Mouse (Mus musculus) MEL (cell line): ENCODE measurements around the gene Fam76a. TPM values are rescaled to one million over a fixed set of nuclear protein-coding genes. Genes with fewer than 3 reads are reported as not detected.
A peak's percentile ranks its signal among the peaks of the same experiment; 100 is the strongest.

Source experiments
- DNase-seq: peaks from one replicate; pipeline ENCODE4 v3.0.0; 2011; ENCODE audit warnings: low read depth, low spot score
- H3K27ac ChIP-seq: 2 replicates; pipeline ENCODE4 v1.5.1; 2012; ENCODE audit warnings: low read depth, mild to moderate bottlenecking, control low read depth, low read length, moderate library complexity; ENCODE audit not compliant: control insufficient read depth
- H3K27me3 ChIP-seq, 2 experiments: fragments of 150-350 bp in 1 of 2; sonication (generic) in 1 of 2; 2 replicates each; pipeline ENCODE4 v1.6.1; 2012; ENCODE audit warnings: low read length in 2 of 2, mild to moderate bottlenecking in 2 of 2, improper control_type of control experiment in 1 of 2, moderate library complexity in 1 of 2; ENCODE audit not compliant: insufficient read depth in 2 of 2, control insufficient read depth in 1 of 2
- H3K36me3 ChIP-seq, 2 experiments: 2 replicates each; pipeline ENCODE4 v1.6.1; 2012 to 2014; ENCODE audit warnings: low read length in 2 of 2, improper control_type of control experiment in 1 of 2, inconsistent platforms in 1 of 2, mild to moderate bottlenecking in 1 of 2; ENCODE audit not compliant: insufficient read depth in 2 of 2, control insufficient read depth in 1 of 2
- H3K4me1 ChIP-seq, 2 experiments: fragments of 150-350 bp in 1 of 2; sonication (generic) in 1 of 2; 2 replicates each; pipeline ENCODE4 v1.6.1; 2012; ENCODE audit warnings: low read length in 2 of 2, improper control_type of control experiment in 1 of 2, mild to moderate bottlenecking in 1 of 2; ENCODE audit not compliant: insufficient read depth in 2 of 2, control insufficient read depth in 1 of 2
- H3K4me3 ChIP-seq, 2 experiments: fragments of 150-350 bp in 1 of 2; sonication (generic) in 1 of 2; 2 replicates each; pipeline ENCODE4 v1.5.1; 2012; ENCODE audit warnings: low read depth in 2 of 2, low read length in 2 of 2, mild to moderate bottlenecking in 2 of 2, moderate library complexity in 2 of 2, control low read depth in 1 of 2, improper control_type of control experiment in 1 of 2; ENCODE audit not compliant: control insufficient read depth in 1 of 2, insufficient read depth in 1 of 2
- H3K79me2 ChIP-seq: 2 replicates; pipeline ENCODE4 v1.6.1; 2012; ENCODE audit warnings: mild to moderate bottlenecking, low read length, moderate library complexity; ENCODE audit not compliant: control insufficient read depth, poor library complexity, insufficient read depth
- H3K9ac ChIP-seq: 2 replicates; pipeline ENCODE4 v1.6.1; 2012; ENCODE audit warnings: low read depth, mild to moderate bottlenecking, control low read depth, low read length, moderate library complexity; ENCODE audit not compliant: control insufficient read depth, poor library complexity, severe bottlenecking
- H3K9me3 ChIP-seq: fragments of 150-350 bp; sonication (generic); replicated peaks from 2 replicates; pipeline ENCODE4 v1.6.1; 2012; ENCODE audit warnings: mild to moderate bottlenecking, low read length, improper control_type of control experiment, moderate library complexity; ENCODE audit not compliant: insufficient read depth
- BHLHE40 ChIP-seq: IDR thresholded peaks from 2 replicates; pipeline ENCODE4 v1.6.1; 2012; ENCODE audit warnings: low read depth, mild to moderate bottlenecking, inconsistent platforms, low read length, improper control_type of control experiment, borderline replicate concordance
- CHD2 ChIP-seq: IDR thresholded peaks from 2 replicates; pipeline ENCODE4 v1.6.1; 2011; ENCODE audit warnings: low read length, improper control_type of control experiment
- CTCF ChIP-seq, 3 experiments: IDR thresholded peaks in 2 of 3; conservative IDR thresholded peaks in 1 of 3; 2 replicates each; pipeline ENCODE4 v1.5.1; 2011 to 2012; ENCODE audit warnings: low read length in 3 of 3, low read depth in 2 of 3, mild to moderate bottlenecking in 2 of 3, improper control_type of control experiment in 1 of 3, inconsistent platforms in 1 of 3, mixed read lengths in 1 of 3, moderate library complexity in 1 of 3; ENCODE audit not compliant: control insufficient read depth in 1 of 3, insufficient read depth in 1 of 3, poor library complexity in 1 of 3, severe bottlenecking in 1 of 3
- E2F4 ChIP-seq: IDR thresholded peaks from 2 replicates; pipeline ENCODE4 v1.6.1; 2011; ENCODE audit warnings: low read depth, low read length, improper control_type of control experiment, borderline replicate concordance
- EP300 ChIP-seq, 2 experiments: IDR thresholded peaks; 2 replicates each; pipeline ENCODE4 v1.6.1; 2011; ENCODE audit warnings: improper control_type of control experiment in 2 of 2, low read length in 2 of 2, low read depth in 1 of 2, mild to moderate bottlenecking in 1 of 2
- GATA1 ChIP-seq: IDR thresholded peaks from 2 replicates; pipeline ENCODE4 v1.6.1; 2011; ENCODE audit warnings: low read depth, low read length, improper control_type of control experiment
- HCFC1 ChIP-seq: IDR thresholded peaks from 2 replicates; pipeline ENCODE4 v1.6.1; 2012; ENCODE audit warnings: low read depth, mild to moderate bottlenecking, inconsistent platforms, low read length, improper control_type of control experiment, moderate library complexity
- KAT2A ChIP-seq: conservative IDR thresholded peaks from 2 replicates; pipeline ENCODE4 v1.6.1; 2012; ENCODE audit warnings: low read depth, low read length, improper control_type of control experiment, inconsistent platforms
- MAX ChIP-seq: IDR thresholded peaks from 2 replicates; pipeline ENCODE4 v1.6.1; 2011; ENCODE audit warnings: low read length, improper control_type of control experiment
- MAZ ChIP-seq: IDR thresholded peaks from 2 replicates; pipeline ENCODE4 v1.6.1; 2012; ENCODE audit warnings: low read depth, mild to moderate bottlenecking, inconsistent platforms, low read length, improper control_type of control experiment
- MXI1 ChIP-seq: IDR thresholded peaks from 2 replicates; pipeline ENCODE4 v1.6.1; 2011; ENCODE audit warnings: mild to moderate bottlenecking, low read depth, low read length, improper control_type of control experiment
- MYB ChIP-seq: IDR thresholded peaks from 2 replicates; pipeline ENCODE4 v1.6.1; 2011; ENCODE audit warnings: mild to moderate bottlenecking, low read depth, low read length, improper control_type of control experiment
- MYC ChIP-seq: IDR thresholded peaks from 2 replicates; pipeline ENCODE4 v1.6.1; 2011; ENCODE audit warnings: low read depth, mild to moderate bottlenecking, low read length, improper control_type of control experiment, moderate library complexity
- NELFE ChIP-seq: IDR thresholded peaks from 2 replicates; pipeline ENCODE4 v1.6.1; 2011; ENCODE audit warnings: low read depth, low read length, improper control_type of control experiment
- POLR2AphosphoS2 ChIP-seq: IDR thresholded peaks from 2 replicates; pipeline ENCODE4 v1.6.1; 2011; ENCODE audit warnings: low read length, improper control_type of control experiment
- POLR2AphosphoS5 ChIP-seq: IDR thresholded peaks from 2 replicates; pipeline ENCODE4 v1.6.1; 2012; ENCODE audit warnings: low read depth, borderline replicate concordance, mild to moderate bottlenecking, inconsistent platforms, low read length, moderate library complexity, mixed read lengths
- RCOR1 ChIP-seq: IDR thresholded peaks from 2 replicates; pipeline ENCODE4 v1.6.1; 2012; ENCODE audit warnings: low read depth, mild to moderate bottlenecking, inconsistent platforms, low read length, improper control_type of control experiment
- SMC3 ChIP-seq: IDR thresholded peaks from 2 replicates; pipeline ENCODE4 v1.6.1; 2011; ENCODE audit warnings: low read depth, low read length, improper control_type of control experiment
- TAL1 ChIP-seq: IDR thresholded peaks from 2 replicates; pipeline ENCODE4 v1.6.1; 2012; ENCODE audit warnings: mild to moderate bottlenecking, inconsistent platforms, low read length, moderate library complexity, mixed read lengths
- TBP ChIP-seq: IDR thresholded peaks from 2 replicates; pipeline ENCODE4 v1.8.0; 2011; ENCODE audit warnings: low read depth, low read length, improper control_type of control experiment
- UBTF ChIP-seq: IDR thresholded peaks from 2 replicates; pipeline ENCODE4 v1.6.1; 2012; ENCODE audit warnings: low read depth, mild to moderate bottlenecking, inconsistent platforms, low read length, improper control_type of control experiment, moderate library complexity, borderline replicate concordance; ENCODE audit not compliant: insufficient read depth
- USF1 ChIP-seq: IDR thresholded peaks from 2 replicates; pipeline ENCODE4 v1.6.1; 2014; ENCODE audit warnings: low read depth, mild to moderate bottlenecking, inconsistent platforms, low read length, improper control_type of control experiment, moderate library complexity
- ZC3H11A ChIP-seq: IDR thresholded peaks from 2 replicates; pipeline ENCODE4 v1.6.1; 2012; ENCODE audit warnings: low read depth, mild to moderate bottlenecking, inconsistent platforms, low read length, improper control_type of control experiment
- ZKSCAN1 ChIP-seq: IDR thresholded peaks from 2 replicates; pipeline ENCODE4 v1.6.1; 2012; ENCODE audit warnings: low read depth, mild to moderate bottlenecking, inconsistent platforms, low read length, improper control_type of control experiment, moderate library complexity
- ZMIZ1 ChIP-seq: IDR thresholded peaks from 2 replicates; pipeline ENCODE4 v1.6.1; 2012; ENCODE audit warnings: low read depth, mild to moderate bottlenecking, inconsistent platforms, low read length, improper control_type of control experiment, moderate library complexity
- ZNF384 ChIP-seq: IDR thresholded peaks from 2 replicates; pipeline ENCODE4 v1.6.1; 2012; ENCODE audit warnings: low read depth, mild to moderate bottlenecking, inconsistent platforms, low read length, improper control_type of control experiment
- polyA plus RNA-seq, 2 experiments: library from polyadenylated mRNA; stranded (reverse) in 1 of 2; unstranded in 1 of 2; fragments of >175 nt in 1 of 2; fragments of >200 nt in 1 of 2; gene quantifications; 2 replicates each; pipeline versions ENCODE4 v1.2.1 to v1.2.4; 2012; ENCODE audit warnings: low replicate concordance in 2 of 2, low read depth in 1 of 2; ENCODE audit not compliant: insufficient read length in 2 of 2, insufficient read depth in 1 of 2, missing spikeins in 1 of 2
- total RNA-seq: library from RNA; depleted of rRNA; stranded (reverse); fragments of 300-350 nt; gene quantifications from 2 replicates; pipeline ENCODE4 v1.2.3, GENCODE M21; 2012

Gene Fam76a
- total and polyA plus RNA-seq, 3 experiments: 8.4 to 15.4 TPM; not detected in 1

DNA sequence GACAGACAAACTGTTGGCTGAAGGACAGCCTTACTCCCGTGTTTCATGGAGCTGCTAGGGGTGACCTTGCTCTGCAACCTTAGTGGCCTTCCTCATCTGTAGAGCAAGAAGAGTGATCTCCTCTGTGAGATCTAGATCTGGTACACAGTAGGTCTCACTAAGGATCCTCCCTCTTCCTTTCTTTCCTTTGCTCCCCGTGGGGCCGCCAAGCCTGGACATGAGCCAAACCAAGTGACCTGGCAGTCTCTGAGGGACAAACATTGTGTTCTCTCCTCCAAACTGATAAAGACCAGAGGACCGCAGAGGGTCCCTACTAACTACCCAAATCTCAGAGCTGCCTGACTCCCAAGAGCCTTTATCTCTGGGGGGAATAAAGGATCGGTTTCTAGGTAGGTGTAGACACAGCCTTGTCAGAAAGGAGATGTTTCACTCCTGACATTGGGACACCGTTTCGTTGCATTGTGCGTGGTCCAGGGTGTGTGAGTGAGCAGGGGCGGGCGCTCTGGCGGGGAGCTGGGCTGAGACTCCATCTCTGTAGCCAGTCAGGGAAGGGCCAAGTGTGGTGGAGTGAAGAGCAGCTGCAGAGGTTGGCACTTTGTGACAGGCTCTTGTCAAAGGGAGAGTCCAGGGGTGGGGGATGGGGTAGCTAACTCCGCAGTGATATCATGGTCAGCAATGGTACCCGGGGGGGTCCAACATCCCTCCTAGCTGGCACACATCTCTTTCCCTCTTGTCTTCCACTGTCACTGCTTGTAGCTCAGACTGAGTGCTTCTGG is 38.7 kb upstream of the Fam76a start:
- H3K36me3 ChIP-seq: peaks cover 0 to 2% of the 10 kb centered on the region in 2 experiments; a peak in 2 of 4 replicates
- TF ChIP-seq ZC3H11A: no peak
- peak; percentile 70; the same call in 1 of the 2 replicates for TF ChIP-seq ZKSCAN1
- TF ChIP-seq HCFC1: no peak
- no peak for TF ChIP-seq UBTF
- no peak for TF ChIP-seq POLR2AphosphoS5
- TF ChIP-seq ZNF384: no peak
- TF ChIP-seq NELFE: no peak
- TF ChIP-seq EP300 (IDR thresholded peaks at IDR 0.05; ENCODE audit: low read depth in 1 of 2, low read length in 2 of 2): 0 out of 4 replicates have a peak, but pooled peaks of 1 of the 2 experiments have one; percentile 10
- no peaks in the 10 kb centered on the region for H3K27me3 ChIP-seq
- DNase-seq: no peak
- H3K4me1 ChIP-seq: peaks cover 0 to 11% of the 10 kb centered on the region in 2 experiments; a peak in 2 of 4 replicates
- H3K9me3 ChIP-seq: no peaks in the 10 kb centered on the region
- no peak overlapping the region for H3K4me3 ChIP-seq
- no peak overlapping the region for H3K9ac ChIP-seq
- no peaks in the 10 kb centered on the region for H3K79me2 ChIP-seq
- no peak overlapping the region for H3K27ac ChIP-seq

DNA sequence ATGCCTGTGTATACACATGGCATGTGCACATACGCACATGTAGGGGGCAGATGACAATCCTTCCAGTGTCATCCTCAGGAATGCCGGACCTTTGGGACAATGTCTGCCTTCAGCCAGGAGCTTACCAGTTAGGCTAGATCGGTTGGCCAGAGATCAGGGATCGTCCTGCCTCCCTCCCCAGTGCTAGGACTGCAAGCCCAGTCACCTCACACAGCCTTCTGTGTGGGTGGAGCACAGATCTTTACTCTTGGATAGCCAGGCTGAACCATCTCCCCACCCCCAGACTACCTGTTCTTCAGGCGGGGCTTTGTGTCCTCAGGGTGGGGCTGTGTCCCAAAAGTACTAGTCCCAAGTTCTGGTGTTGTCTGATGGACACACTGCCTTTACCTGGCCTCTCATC is 38.0 kb upstream of the Fam76a start:
- H3K27ac ChIP-seq: no peak overlapping the region
- peaks cover 0 to 11% of the 10 kb centered on the region in 2 experiments; a peak in 2 of 4 replicates for H3K4me1 ChIP-seq
- no peak overlapping the region for H3K4me3 ChIP-seq

DNA sequence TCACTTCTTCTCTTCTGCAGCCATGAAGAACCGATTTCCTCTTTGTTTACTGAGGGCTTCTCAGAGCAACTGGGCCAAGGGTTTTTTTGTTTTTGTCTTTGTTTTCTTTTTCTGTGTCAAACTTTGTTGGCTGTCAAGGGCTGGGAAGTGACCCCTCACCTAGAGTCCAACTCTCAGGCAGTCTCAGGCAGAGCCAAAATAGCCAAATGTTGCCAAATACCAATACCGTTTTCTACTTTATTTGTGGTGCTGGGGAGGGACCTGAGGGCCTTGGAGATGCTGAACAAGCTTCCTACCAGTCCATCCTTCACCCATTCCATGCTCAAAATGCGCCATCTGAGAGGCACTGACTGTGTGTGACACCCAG is 37.3 kb upstream of the Fam76a start:
- H3K4me1 ChIP-seq: peaks cover 0 to 11% of the 10 kb centered on the region in 2 experiments; a peak in 2 of 4 replicates
- peaks cover 0 to 2% of the 10 kb centered on the region in 2 experiments; a peak in 2 of 4 replicates for H3K36me3 ChIP-seq
- H3K9me3 ChIP-seq: no peaks in the 10 kb centered on the region
- DNase-seq: no peak
- H3K27ac ChIP-seq: no peak overlapping the region
- H3K4me3 ChIP-seq: no peak overlapping the region
- H3K79me2 ChIP-seq: no peaks in the 10 kb centered on the region
- H3K27me3 ChIP-seq: no peaks in the 10 kb centered on the region
- no peak overlapping the region for H3K9ac ChIP-seq
- TF ChIP-seq TBP (no peak), UBTF (no peak), USF1 (no peak), MYC (no peak), GATA1 (no peak), CTCF (IDR thresholded peaks at IDR 0.05 in 2 of 3, conservative IDR thresholded peaks at IDR 0.05 in 1 of 3; ENCODE audit: control insufficient read depth in 1 of 3, insufficient read depth in 1 of 3, low read depth in 2 of 3, low read length in 3 of 3, poor library complexity in 1 of 3, severe bottlenecking in 1 of 3) (no peak), MXI1 (no peak), ZMIZ1 (no peak), RCOR1 (no peak), POLR2AphosphoS2 (no peak), CHD2 (no peak), MAX (no peak), EP300 (IDR thresholded peaks at IDR 0.05; ENCODE audit: low read depth in 1 of 2, low read length in 2 of 2) (no peak), SMC3 (no peak), ZNF384 (no peak), TAL1 (no peak)

More for the DNA sequence above, 38.0 kb upstream of the Fam76a start:
- no peak overlapping the region for H3K9ac ChIP-seq
- TF ChIP-seq MYB: no peak
- TF ChIP-seq KAT2A: no peak
- no peak for TF ChIP-seq CHD2
- no peak for TF ChIP-seq ZC3H11A
- no peak for TF ChIP-seq ZKSCAN1
- no peak for TF ChIP-seq SMC3
- no peak for TF ChIP-seq TBP
- TF ChIP-seq HCFC1: no peak
- no peak for TF ChIP-seq BHLHE40
- TF ChIP-seq MAZ: no peak
- no peak for TF ChIP-seq E2F4
- TF ChIP-seq POLR2AphosphoS5: no peak
- no peak for DNase-seq
- H3K27me3 ChIP-seq: no peaks in the 10 kb centered on the region
- H3K9me3 ChIP-seq: no peaks in the 10 kb centered on the region
- peaks cover 0 to 2% of the 10 kb centered on the region in 2 experiments; a peak in 2 of 4 replicates for H3K36me3 ChIP-seq
- H3K79me2 ChIP-seq: no peaks in the 10 kb centered on the region
